Mouse (Mus musculus) testis, adult 2 months (tissue): Measurements from ENCODE around the gene Eya3.

Source experiments
- CTCF ChIP-seq: fragments of 200-500 bp; IDR thresholded peaks from 2 replicates; pipeline ENCODE4 v1.5.1; 2012; ENCODE audit warnings: low read depth, mild to moderate bottlenecking, inconsistent platforms, low read length, moderate library complexity; ENCODE audit not compliant: control insufficient read depth, insufficient read depth, insufficient replicate concordance
- POLR2A ChIP-seq: fragments of 200-500 bp; IDR thresholded peaks from 2 replicates; pipeline ENCODE4 v1.6.1; 2012; ENCODE audit warnings: low read depth, mild to moderate bottlenecking, inconsistent platforms, low read length, moderate library complexity; ENCODE audit not compliant: control insufficient read depth

GRCm38 (mm10) chr4:132718251-132718650 lies 79.5 kb downstream of the Eya3 start:
- TF ChIP-seq CTCF (no peak), POLR2A (no peak)
